Mouse (Mus musculus) embryonic facial prominence, embryonic 15.5 days (tissue): ENCODE measurements at regions not wholly inside any gene's neighbourhood (a gene's known extent, or its start where the extent isn't known, plus 50 kb on each side); places are given as distances from the start of the nearest gene placed in this dataset.

Source experiments
- ATAC-seq: fragments of 200-750 bp; cut with Nextera tagmentation; 2 replicates; pipeline ENCODE4 v1.8.0; 2017; ENCODE audit warnings: low read depth, moderate TSS enrichment; ENCODE audit not compliant: insufficient number of reproducible peaks, low FRiP score, low TSS enrichment
- H3K27ac ChIP-seq: fragments of 300-500 bp; sonication (generic); replicated peaks from 2 replicates; pipeline ENCODE4 v1.5.1; 2015; ENCODE audit warnings: mild to moderate bottlenecking, inconsistent platforms
- H3K27me3 ChIP-seq: fragments of 300-500 bp; sonication (generic); 2 replicates; pipeline ENCODE4 v1.6.1; 2015; ENCODE audit warnings: inconsistent platforms
- H3K36me3 ChIP-seq: fragments of 300-500 bp; sonication (generic); 2 replicates; pipeline ENCODE4 v1.6.1; 2015; ENCODE audit warnings: mild to moderate bottlenecking, inconsistent platforms
- H3K4me1 ChIP-seq: fragments of 300-500 bp; sonication (generic); 2 replicates; pipeline ENCODE4 v1.6.1; 2015; ENCODE audit warnings: inconsistent platforms
- H3K4me2 ChIP-seq: fragments of 300-500 bp; sonication (generic); replicated peaks from 2 replicates; pipeline ENCODE4 v1.6.1; 2015; ENCODE audit warnings: mild to moderate bottlenecking, inconsistent platforms
- H3K4me3 ChIP-seq: fragments of 300-500 bp; sonication (generic); replicated peaks from 2 replicates; pipeline ENCODE4 v1.5.1; 2015; ENCODE audit warnings: mild to moderate bottlenecking, inconsistent platforms
- H3K9ac ChIP-seq: fragments of 300-500 bp; sonication (generic); 2 replicates; pipeline ENCODE4 v1.6.1; 2015; ENCODE audit warnings: inconsistent platforms
- H3K9me3 ChIP-seq: fragments of 300-500 bp; sonication (generic); replicated peaks from 2 replicates; pipeline ENCODE4 v1.6.1; 2016; ENCODE audit warnings: inconsistent platforms
- WGBS: fragments of 180-500 bp; shearing (Covaris S2); methylation state at CpG from one replicate; pipeline ENCODE4 v1.1.7; 2015; 5-methylcytosine and 5-hydroxymethylcytosine counted together

DNA sequence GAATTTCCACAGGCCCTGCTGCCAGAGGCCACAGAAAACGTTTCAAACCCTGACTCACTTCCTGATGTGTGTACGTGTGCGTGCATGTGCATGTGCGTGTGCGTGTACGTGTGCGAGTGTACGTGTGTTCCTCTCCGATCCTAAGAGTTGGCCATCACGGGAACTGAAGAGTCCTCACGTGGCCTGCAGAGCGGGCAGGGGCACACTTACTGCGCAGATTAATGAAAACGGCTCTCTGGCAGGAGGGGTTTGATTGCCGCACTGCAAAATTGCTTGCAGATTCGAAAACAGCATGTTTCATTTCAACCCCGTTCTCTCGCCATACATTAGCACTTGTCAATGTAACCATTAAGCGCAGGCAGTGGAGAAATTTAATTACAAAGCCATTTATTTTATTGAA lies 135.0 kb upstream of the Six2 start:
- H3K9me3 ChIP-seq: no peaks in the 10 kb centered on the region
- H3K4me2 ChIP-seq: peak overlapping the region; percentile 30
- H3K36me3 ChIP-seq: no peaks in the 10 kb centered on the region
- H3K9ac ChIP-seq: no peak overlapping the region
- H3K4me1 ChIP-seq: peaks cover 18% of the 10 kb centered on the region
- H3K27ac ChIP-seq: no peak overlapping the region
- WGBS: 49% methylated on average over 19 of the region's 19 CpGs
- H3K27me3 ChIP-seq: no peaks in the 10 kb centered on the region
- H3K4me3 ChIP-seq: no peak overlapping the region
- ATAC-seq: no peak

DNA sequence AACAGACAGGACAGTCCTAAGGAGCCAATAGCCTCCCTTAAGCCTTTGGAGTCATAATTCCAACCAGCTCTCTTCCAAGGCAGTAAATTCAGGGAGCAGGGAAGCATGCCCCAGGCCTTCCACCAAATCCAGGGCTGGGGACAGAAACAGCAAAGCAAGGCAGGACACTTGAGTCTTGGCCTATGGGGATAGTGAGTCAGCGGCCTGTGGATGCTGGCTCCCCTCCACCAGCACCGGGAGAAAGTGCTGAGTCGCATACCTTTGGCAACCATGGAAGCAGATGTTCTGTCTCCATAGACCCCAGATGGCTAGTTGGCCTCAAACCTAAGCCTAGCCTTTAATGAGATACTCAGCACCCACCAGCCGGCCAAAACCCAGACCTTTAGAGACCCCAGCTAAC lies 133.8 kb upstream of the Six2 start:
- H3K9ac ChIP-seq: no peak overlapping the region
- H3K4me1 ChIP-seq: peaks cover 20% of the 10 kb centered on the region
- H3K4me3 ChIP-seq: no peak overlapping the region
- whole genome bisulfite sequencing: 64% methylated on average over 4 of the region's 4 CpGs
- H3K36me3 ChIP-seq: no peaks in the 10 kb centered on the region
- no peak overlapping the region for H3K27ac ChIP-seq
- no peaks in the 10 kb centered on the region for H3K27me3 ChIP-seq
- no peak overlapping the region for H3K4me2 ChIP-seq
- no peaks in the 10 kb centered on the region for H3K9me3 ChIP-seq
- ATAC-seq: no peak

DNA sequence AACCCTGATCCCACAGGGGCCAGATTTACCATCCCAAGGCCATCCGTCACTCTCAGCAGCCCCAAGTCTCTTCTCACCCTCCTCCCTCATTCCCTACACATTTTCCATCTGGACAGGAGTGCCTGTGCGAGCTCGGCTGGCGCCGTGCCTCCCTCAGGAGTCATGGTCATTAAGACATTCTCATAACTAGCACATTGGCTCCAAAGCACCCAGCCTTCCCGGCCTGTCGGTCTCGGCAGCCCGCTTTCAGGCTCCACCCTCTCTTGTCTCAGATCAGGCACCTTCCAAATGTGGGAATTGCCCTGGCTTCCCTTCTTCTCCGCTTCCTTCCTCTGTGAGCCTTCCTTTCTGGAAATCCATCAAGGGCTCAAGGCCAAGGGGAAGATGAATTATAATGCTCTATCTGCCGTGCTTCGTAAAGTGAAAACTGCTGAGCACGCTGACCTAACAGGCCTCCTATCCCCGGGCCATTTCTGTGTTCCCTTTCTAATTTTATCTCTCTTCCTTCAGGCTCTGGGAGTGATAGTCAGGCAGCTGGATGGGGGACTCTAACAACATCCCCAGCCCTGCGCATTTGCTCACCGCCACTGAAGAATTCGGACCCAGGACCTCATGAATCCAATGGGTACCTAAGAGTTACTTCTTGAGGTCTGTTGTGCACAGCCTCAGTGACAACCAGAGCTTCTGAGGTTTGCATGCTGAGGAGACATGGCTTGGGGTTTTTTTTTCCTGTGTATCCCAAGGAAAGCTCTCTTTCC lies 130.2 kb upstream of the Six2 start:
- H3K4me3 ChIP-seq: 0 out of 2 replicates have a peak overlapping the region, but pooled peaks have one; percentile 1
- peak; percentile 60 for ATAC-seq
- H3K4me2 ChIP-seq: peak overlapping the region; percentile 27
- no peaks in the 10 kb centered on the region for H3K9me3 ChIP-seq
- H3K4me1 ChIP-seq: peaks cover 11% of the 10 kb centered on the region
- no peak overlapping the region; the same call in 1 of the 2 replicates for H3K27ac ChIP-seq
- H3K9ac ChIP-seq: no peak overlapping the region
- H3K27me3 ChIP-seq: no peaks in the 10 kb centered on the region
- no peaks in the 10 kb centered on the region for H3K36me3 ChIP-seq
- 53% methylated on average over 17 of the region's 17 CpGs for WGBS

DNA sequence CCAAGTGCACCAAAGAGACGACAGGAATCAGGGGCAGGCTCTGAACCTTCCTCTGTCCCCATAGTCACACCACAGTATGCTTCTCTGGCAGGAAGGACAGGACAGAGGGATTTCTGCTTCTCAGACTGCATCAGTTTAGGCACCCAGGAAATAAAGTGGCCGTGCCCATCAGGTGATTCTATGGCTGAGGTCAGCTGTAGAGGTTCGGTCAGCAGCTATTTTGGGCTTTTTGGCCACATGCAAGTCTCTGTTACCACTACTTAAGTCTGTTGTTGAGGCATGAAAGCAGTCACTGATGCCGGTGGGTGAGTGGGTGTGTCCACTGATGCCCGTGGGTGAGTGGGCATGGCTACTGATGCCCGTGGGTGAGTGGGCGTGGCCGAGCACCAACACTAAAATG lies 128.4 kb upstream of the Six2 start:
- 83% methylated on average over 8 of the region's 8 CpGs for WGBS
- no peaks in the 10 kb centered on the region for H3K27me3 ChIP-seq
- no peak for ATAC-seq
- no peak overlapping the region for H3K4me3 ChIP-seq
- H3K4me2 ChIP-seq: no peak overlapping the region
- 0 out of 2 replicates have a peak, but pooled peaks cover 5% of the 10 kb centered on the region for H3K4me1 ChIP-seq
- H3K9me3 ChIP-seq: no peaks in the 10 kb centered on the region
- no peak overlapping the region for H3K9ac ChIP-seq
- no peaks in the 10 kb centered on the region for H3K36me3 ChIP-seq
- no peak overlapping the region for H3K27ac ChIP-seq

DNA sequence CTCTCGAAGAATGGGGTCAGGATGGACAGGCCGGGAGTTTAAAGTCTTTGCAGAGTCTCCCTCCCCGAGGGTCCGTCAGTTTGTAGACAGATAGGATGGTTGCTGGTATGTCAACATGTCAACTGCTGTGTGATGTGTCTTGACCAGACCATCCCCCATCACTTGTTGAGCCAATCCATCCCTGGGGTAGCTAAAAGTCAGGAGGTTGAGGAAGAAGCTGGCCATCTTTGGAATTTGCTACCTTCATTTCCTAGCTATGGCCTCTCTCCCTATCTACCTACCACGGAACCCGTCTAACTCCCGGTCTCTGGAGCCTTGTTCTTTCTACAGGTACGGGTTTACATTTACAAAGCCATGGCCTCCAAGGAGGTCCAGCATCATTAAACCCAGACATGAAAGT lies 128.0 kb upstream of the Six2 start:
- Histone ChIP-seq H3K4me3 (no peak overlapping the region), H3K4me1 (0 out of 2 replicates have a peak, but pooled peaks cover 5% of the 10 kb centered on the region), H3K9ac (no peak overlapping the region), H3K9me3 (no peaks in the 10 kb centered on the region), H3K27ac (no peak overlapping the region), H3K27me3 (no peaks in the 10 kb centered on the region), H3K36me3 (no peaks in the 10 kb centered on the region), H3K4me2 (no peak overlapping the region)
- no peak for ATAC-seq
- WGBS: 90% methylated on average over 8 of the region's 8 CpGs

DNA sequence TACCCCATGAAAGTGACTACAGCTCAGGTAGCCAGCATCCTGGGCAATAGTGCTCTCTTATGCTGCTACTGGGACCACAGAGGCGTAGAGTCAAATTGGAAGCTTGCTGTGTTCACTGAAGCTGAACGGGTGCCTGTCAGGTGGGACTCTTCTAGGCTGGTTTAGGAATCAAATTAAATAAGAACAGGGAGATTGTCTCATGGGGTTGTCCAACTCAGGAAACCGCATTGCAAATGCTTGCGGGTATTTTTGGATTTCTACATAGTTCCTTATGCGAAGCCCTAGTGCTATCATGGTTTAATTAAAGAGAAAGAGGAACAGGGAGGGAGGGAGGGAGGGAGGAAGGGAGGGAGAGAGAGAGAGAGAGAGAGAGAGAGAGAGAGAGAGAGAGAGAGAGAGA lies 120.5 kb upstream of the Six2 start:
- 47% methylated on average over 5 of the region's 5 CpGs for WGBS
- no peaks in the 10 kb centered on the region for H3K36me3 ChIP-seq
- ATAC-seq: no peak

DNA sequence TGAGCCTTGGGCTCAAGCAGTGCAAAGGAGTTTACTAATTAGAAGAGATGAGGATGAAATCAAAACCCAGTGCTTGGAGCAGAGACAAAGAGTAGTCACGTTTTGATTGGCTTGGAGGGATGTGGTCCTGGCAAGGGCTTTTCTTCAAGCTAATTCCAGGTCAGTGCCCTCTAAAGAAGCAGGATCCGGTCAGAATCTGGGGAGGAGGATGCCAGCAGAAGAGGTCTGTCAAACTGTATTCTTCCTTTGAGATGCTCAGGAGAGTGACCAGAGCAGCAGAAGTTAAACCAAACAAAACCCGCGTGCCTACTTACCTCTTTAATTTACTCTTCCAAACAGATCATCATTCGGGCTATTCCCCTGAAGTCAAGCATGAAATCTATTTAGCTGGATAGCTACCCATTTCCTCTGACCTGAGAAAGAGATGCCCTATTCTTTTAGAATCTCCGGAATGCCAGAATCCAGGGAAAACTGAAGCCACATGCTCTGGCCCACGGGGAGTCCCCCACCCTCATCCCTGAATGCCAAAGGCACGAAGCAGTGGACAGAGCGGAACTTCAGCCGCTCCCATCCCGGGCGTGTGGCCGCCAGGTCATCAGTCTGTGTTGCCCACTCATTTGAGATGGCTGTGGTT lies 117.8 kb upstream of the Six2 start:
- Histone ChIP-seq H3K9ac (no peak overlapping the region), H3K4me3 (no peak overlapping the region), H3K4me1 (no peaks in the 10 kb centered on the region; the same call in 1 of the 2 replicates), H3K36me3 (no peaks in the 10 kb centered on the region), H3K27ac (no peak overlapping the region), H3K4me2 (no peak overlapping the region), H3K27me3 (peaks cover 27% of the 10 kb centered on the region; the same call in 1 of the 2 replicates), H3K9me3 (no peaks in the 10 kb centered on the region)
- no peak for ATAC-seq
- WGBS: 30% methylated on average over 13 of the region's 13 CpGs

More for the DNA sequence above, 120.5 kb upstream of the Six2 start:
- H3K4me2 ChIP-seq: no peak overlapping the region
- no peaks in the 10 kb centered on the region for H3K4me1 ChIP-seq
- H3K9ac ChIP-seq: no peak overlapping the region
- H3K27me3 ChIP-seq: peaks cover 19% of the 10 kb centered on the region; the same call in 1 of the 2 replicates
- no peak overlapping the region for H3K4me3 ChIP-seq
- no peaks in the 10 kb centered on the region for H3K9me3 ChIP-seq
- no peak overlapping the region for H3K27ac ChIP-seq

DNA sequence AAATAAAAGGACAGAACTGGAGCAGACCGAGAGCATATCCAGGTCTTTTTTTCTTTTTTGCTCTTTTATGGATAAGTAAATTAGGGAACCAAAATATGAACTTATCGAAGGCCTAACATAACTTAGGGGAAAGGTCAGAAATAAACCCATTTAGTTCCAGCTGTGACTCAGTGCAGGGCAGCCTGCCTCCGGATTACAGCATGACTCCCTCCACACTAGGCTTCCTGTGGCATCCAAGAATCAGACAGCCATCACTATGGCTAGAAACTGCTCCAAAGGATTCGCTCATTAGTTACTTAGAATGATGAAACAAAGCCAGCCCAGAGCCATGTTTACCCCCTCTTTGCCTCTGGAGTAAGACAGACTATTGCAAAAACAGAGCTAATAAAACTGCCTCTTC lies 116.6 kb upstream of the Six2 start:
- no peak overlapping the region for H3K4me3 ChIP-seq
- no peak overlapping the region for H3K4me2 ChIP-seq
- H3K27ac ChIP-seq: no peak overlapping the region
- no peak overlapping the region for H3K9ac ChIP-seq
- H3K36me3 ChIP-seq: no peaks in the 10 kb centered on the region
- ATAC-seq: no peak
- peaks cover 36% of the 10 kb centered on the region for H3K27me3 ChIP-seq
- 58% methylated on average over 4 of the region's 4 CpGs for WGBS
- H3K9me3 ChIP-seq: no peaks in the 10 kb centered on the region
- H3K4me1 ChIP-seq: peaks cover 12% of the 10 kb centered on the region

DNA sequence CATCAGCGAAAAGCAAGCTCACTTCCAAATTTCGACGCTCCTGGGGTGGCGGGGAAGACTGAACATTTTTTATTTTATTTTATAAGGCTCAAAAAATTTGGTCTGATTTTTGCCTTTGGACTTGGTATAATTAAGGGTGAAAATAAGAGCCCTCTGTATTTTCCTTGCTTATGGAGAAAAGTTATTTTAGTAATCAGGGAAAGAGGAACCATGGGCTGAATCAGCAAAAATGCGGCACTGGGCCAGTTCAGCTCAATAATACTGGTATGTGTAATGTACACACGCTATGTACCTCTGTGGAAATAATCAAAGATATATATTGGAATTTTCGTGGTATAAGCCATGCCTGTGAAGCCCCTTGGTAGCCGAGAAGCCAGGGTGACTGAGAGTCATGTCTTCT lies 113.7 kb upstream of the Six2 start:
- H3K27ac ChIP-seq: peak overlapping the region; percentile 0; the same call in 1 of the 2 replicates
- peaks cover 41% of the 10 kb centered on the region for H3K27me3 ChIP-seq
- no peak for ATAC-seq
- H3K36me3 ChIP-seq: no peaks in the 10 kb centered on the region
- peaks cover 15% of the 10 kb centered on the region for H3K4me1 ChIP-seq
- no peak overlapping the region for H3K9ac ChIP-seq
- H3K9me3 ChIP-seq: no peaks in the 10 kb centered on the region
- H3K4me3 ChIP-seq: no peak overlapping the region
- no peak overlapping the region for H3K4me2 ChIP-seq
- WGBS: 79% methylated on average over 8 of the region's 8 CpGs

DNA sequence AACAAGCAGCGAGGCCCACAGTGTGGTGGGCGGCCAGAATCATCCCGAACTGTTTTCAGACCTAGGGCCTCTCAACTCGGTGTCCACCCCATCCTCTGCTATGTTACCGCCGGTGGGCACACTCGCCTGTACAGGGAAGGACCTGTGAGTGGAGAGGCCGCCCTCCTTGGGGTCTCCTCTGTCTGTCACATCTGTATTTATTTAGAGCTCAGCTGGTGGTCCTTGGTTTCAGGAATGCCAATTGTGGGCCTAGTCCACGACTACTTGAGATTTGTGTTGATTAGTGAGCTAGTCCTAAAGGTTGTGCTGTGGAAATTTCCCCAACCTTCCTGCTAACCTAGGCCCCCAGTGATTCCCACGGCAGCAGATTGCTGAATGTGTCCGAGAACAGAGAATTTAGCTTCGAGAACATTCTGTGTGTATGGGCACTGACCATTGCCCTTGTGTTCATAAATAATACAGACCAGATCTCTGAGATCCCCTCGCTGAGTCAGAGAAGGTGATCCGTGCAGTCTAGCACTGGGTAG lies 113.1 kb upstream of the Six2 start:
- peak overlapping the region; percentile 0; the same call in 1 of the 2 replicates for H3K27ac ChIP-seq
- no peaks in the 10 kb centered on the region for H3K36me3 ChIP-seq
- H3K27me3 ChIP-seq: peaks cover 36% of the 10 kb centered on the region
- 40% methylated on average over 14 of the region's 14 CpGs for WGBS
- peak overlapping the region; percentile 51; the same call in 1 of the 2 replicates for H3K4me3 ChIP-seq
- ATAC-seq: peak; percentile 40; the same call in 1 of the 2 replicates
- H3K4me2 ChIP-seq: no peak overlapping the region
- no peak overlapping the region for H3K9ac ChIP-seq
- H3K4me1 ChIP-seq: peaks cover 15% of the 10 kb centered on the region
- no peaks in the 10 kb centered on the region for H3K9me3 ChIP-seq

DNA sequence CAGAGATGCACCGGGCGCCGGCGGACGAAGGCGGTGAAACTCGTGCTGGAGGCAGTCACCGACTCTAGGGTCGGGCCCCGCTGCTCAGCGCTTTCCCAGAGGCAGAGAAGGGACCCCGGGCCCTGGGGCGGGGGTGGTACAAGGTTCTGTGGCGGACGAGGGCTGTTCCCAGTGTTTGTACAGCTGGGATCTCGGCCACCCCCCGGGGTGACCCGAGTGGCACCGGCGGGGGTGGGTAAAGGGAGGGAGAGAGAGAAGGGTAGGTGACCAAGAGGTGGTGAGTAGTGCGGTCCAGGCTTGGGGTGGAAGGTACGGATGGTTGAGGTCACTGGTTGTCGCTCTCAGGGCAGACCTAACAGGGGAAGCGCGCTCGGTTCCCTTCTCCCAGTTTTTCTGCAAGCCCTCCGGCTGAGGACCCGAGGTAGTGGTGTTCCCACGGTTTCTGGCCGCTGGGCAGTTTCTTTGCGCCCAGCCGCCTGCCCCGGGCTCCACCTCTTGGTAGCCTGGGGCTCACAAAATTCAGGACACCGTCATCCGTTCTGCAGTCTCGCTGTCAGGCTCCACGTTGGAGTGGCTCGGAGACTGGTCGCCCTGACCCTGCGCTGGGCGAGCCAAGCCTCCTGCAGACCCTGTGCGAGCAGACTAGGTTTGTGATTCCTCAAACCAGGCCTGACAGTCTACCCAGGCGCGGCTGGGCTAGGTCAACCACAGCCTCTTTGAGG lies 112.4 kb upstream of the Six2 start:
- H3K9me3 ChIP-seq: no peaks in the 10 kb centered on the region
- ATAC-seq: peak; percentile 44
- H3K36me3 ChIP-seq: no peaks in the 10 kb centered on the region
- peak overlapping the region; percentile 45 for H3K27ac ChIP-seq
- H3K27me3 ChIP-seq: peaks cover 30% of the 10 kb centered on the region
- 11% methylated on average over 44 of the region's 44 CpGs for WGBS
- H3K9ac ChIP-seq: peak overlapping the region; percentile 54
- peaks cover 15% of the 10 kb centered on the region for H3K4me1 ChIP-seq
- peak overlapping the region; percentile 51 for H3K4me3 ChIP-seq
- H3K4me2 ChIP-seq: peak overlapping the region; percentile 87
